Comparison of ENCODE assay signal across 16 mouse cellular contexts in genomic region chr8:95054438-95054837, GRCm38 (mm10). TPM values are rescaled to one million over a fixed set of nuclear protein-coding genes. Genes with fewer than 3 reads are reported as not detected.
DNase-seq lines count a peak whose midpoint lies in the region; ATAC-seq lines count a peak whose summit lies in the region.
"Had no signal": no experiment of that assay in that cellular context is flagged by ENCODE, and none has a peak within 500 bp of the region (broad histone marks: within the 10 kb centered on the region; RNA-seq: fewer than 3 reads in every experiment).

No protein-coding gene starts in this region.

- no peaks in the 10 kb centered on the region for H3K27me3 ChIP-seq in hindbrain, embryonic 13.5 days
- no peaks in the 10 kb centered on the region for H3K27me3 ChIP-seq in hindbrain, embryonic 14.5 days (ENCODE audit: control insufficient read depth, insufficient read depth, low read length)
- H3K27me3 ChIP-seq in neural tube, embryonic 13.5 days: no peaks in the 10 kb centered on the region
- H3K27me3 ChIP-seq in neural tube, embryonic 15.5 days (replicated peaks): no peaks in the 10 kb centered on the region
- H3K27me3 ChIP-seq in liver, embryonic 13.5 days: no peaks in the 10 kb centered on the region
- H3K27me3 ChIP-seq: heart, embryonic 15.5 days; megakaryocyte, embryonic 14.5 days had no signal

- ATAC-seq in hindbrain, embryonic 13.5 days (ENCODE audit: low FRiP score): peak; percentile 34; the same call in 1 of the 2 replicates
- no peak for ATAC-seq in hindbrain, embryonic 14.5 days (ENCODE audit: low FRiP score)
- 0 out of 2 replicates have a peak, but pooled peaks have one; percentile 30 for ATAC-seq in neural tube, embryonic 13.5 days (ENCODE audit: low read depth)
- no peak; the same call in 1 of the 2 replicates for ATAC-seq in neural tube, embryonic 15.5 days (ENCODE audit: low FRiP score)
- peak; percentile 57 for ATAC-seq in liver, embryonic 13.5 days (ENCODE audit: low read depth)
- ATAC-seq: inflammation-experienced regulatory T-cells, adult 6 months had no signal

- H3K4me2 ChIP-seq in hindbrain, embryonic 13.5 days: no peak overlapping the region
- no peak overlapping the region for H3K4me2 ChIP-seq in hindbrain, embryonic 14.5 days (replicated peaks)
- H3K4me2 ChIP-seq in neural tube, embryonic 13.5 days: no peak overlapping the region
- H3K4me2 ChIP-seq in neural tube, embryonic 15.5 days: no peak overlapping the region
- no peak overlapping the region for H3K4me2 ChIP-seq in liver, embryonic 13.5 days
- H3K4me2 ChIP-seq: heart, embryonic 15.5 days had no signal

- H3K36me3 ChIP-seq in hindbrain, embryonic 13.5 days: no peaks in the 10 kb centered on the region
- H3K36me3 ChIP-seq in hindbrain, embryonic 14.5 days (replicated peaks; ENCODE audit: control insufficient read depth, insufficient read depth): no peaks in the 10 kb centered on the region
- no peaks in the 10 kb centered on the region for H3K36me3 ChIP-seq in neural tube, embryonic 13.5 days
- no peaks in the 10 kb centered on the region for H3K36me3 ChIP-seq in neural tube, embryonic 15.5 days
- no peaks in the 10 kb centered on the region for H3K36me3 ChIP-seq in liver, embryonic 13.5 days
- H3K36me3 ChIP-seq: embryonic facial prominence, embryonic 10.5 days; heart, embryonic 15.5 days had no signal

- no peak overlapping the region for H3K4me3 ChIP-seq in hindbrain, embryonic 13.5 days
- H3K4me3 ChIP-seq in hindbrain, embryonic 14.5 days (replicated peaks; ENCODE audit: low read length): no peak overlapping the region
- no peak overlapping the region for H3K4me3 ChIP-seq in neural tube, embryonic 13.5 days
- no peak overlapping the region for H3K4me3 ChIP-seq in neural tube, embryonic 15.5 days (replicated peaks)
- no peak overlapping the region for H3K4me3 ChIP-seq in liver, embryonic 13.5 days (replicated peaks)
- H3K4me3 ChIP-seq: embryonic facial prominence, embryonic 10.5 days; gastrocnemius, adult 2 months; heart, embryonic 15.5 days; megakaryocyte, embryonic 14.5 days had no signal

- DNase-seq in hindbrain, embryonic 14.5 days (ENCODE audit: low spot score): no peak
- peak; percentile 37 for DNase-seq in ZHBTc4 (ENCODE audit: low read depth, low spot score)
- peak; percentile 34 for DNase-seq in liver, embryonic 13.5 days
- no peak for DNase-seq in layer of hippocampus, adult 9-11 months
- DNase-seq: cerebellum, adult 8-10 months; gastrocnemius, adult 2 months; thymus, adult 18-20 months; thymus, postnatal 4 days had no signal

- H3K27ac ChIP-seq in hindbrain, embryonic 13.5 days: no peak overlapping the region
- H3K27ac ChIP-seq in hindbrain, embryonic 14.5 days: no peak overlapping the region
- H3K27ac ChIP-seq in neural tube, embryonic 13.5 days (replicated peaks): no peak overlapping the region
- H3K27ac ChIP-seq in neural tube, embryonic 15.5 days (replicated peaks): no peak overlapping the region
- no peak overlapping the region; the same call in 1 of the 2 replicates for H3K27ac ChIP-seq in liver, embryonic 13.5 days
- H3K27ac ChIP-seq: embryonic facial prominence, embryonic 10.5 days; gastrocnemius, adult 2 months; heart, embryonic 15.5 days had no signal

- no peaks in the 10 kb centered on the region for H3K9me3 ChIP-seq in hindbrain, embryonic 13.5 days
- H3K9me3 ChIP-seq in hindbrain, embryonic 14.5 days (ENCODE audit: control insufficient read depth, low read length): no peaks in the 10 kb centered on the region
- no peaks in the 10 kb centered on the region for H3K9me3 ChIP-seq in neural tube, embryonic 13.5 days
- H3K9me3 ChIP-seq in neural tube, embryonic 15.5 days (replicated peaks): no peaks in the 10 kb centered on the region
- no peaks in the 10 kb centered on the region for H3K9me3 ChIP-seq in liver, embryonic 13.5 days (replicated peaks)
- H3K9me3 ChIP-seq: embryonic facial prominence, embryonic 10.5 days; heart, embryonic 15.5 days; megakaryocyte, embryonic 14.5 days had no signal

- 0 out of 2 replicates have a peak, but pooled peaks cover 2% of the 10 kb centered on the region for H3K4me1 ChIP-seq in hindbrain, embryonic 13.5 days (replicated peaks)
- H3K4me1 ChIP-seq in hindbrain, embryonic 14.5 days (replicated peaks; ENCODE audit: control insufficient read depth, insufficient read depth, low read length): no peaks in the 10 kb centered on the region
- H3K4me1 ChIP-seq in neural tube, embryonic 13.5 days (replicated peaks): no peaks in the 10 kb centered on the region
- H3K4me1 ChIP-seq in neural tube, embryonic 15.5 days: peaks cover 4% of the 10 kb centered on the region; the same call in 1 of the 2 replicates
- H3K4me1 ChIP-seq in liver, embryonic 13.5 days (replicated peaks): peaks cover 48% of the 10 kb centered on the region

- H3K9ac ChIP-seq in hindbrain, embryonic 13.5 days: no peak overlapping the region
- H3K9ac ChIP-seq in hindbrain, embryonic 14.5 days: no peak overlapping the region
- H3K9ac ChIP-seq in neural tube, embryonic 13.5 days: no peak overlapping the region
- no peak overlapping the region for H3K9ac ChIP-seq in neural tube, embryonic 15.5 days (replicated peaks)
- no peak overlapping the region for H3K9ac ChIP-seq in liver, embryonic 13.5 days
- H3K9ac ChIP-seq: heart, embryonic 15.5 days had no signal

- 60% methylated on average over 6 of the region's 6 CpGs for WGBS in hindbrain, embryonic 13.5 days
- 62% methylated on average over 6 of the region's 6 CpGs for WGBS in hindbrain, embryonic 14.5 days
- 58% methylated on average over 6 of the region's 6 CpGs for WGBS in neural tube, embryonic 13.5 days
- 64% methylated on average over 6 of the region's 6 CpGs for WGBS in neural tube, embryonic 15.5 days
- WGBS in liver, embryonic 13.5 days (ENCODE audit: insufficient replicate concordance): 38% methylated on average over 6 of the region's 6 CpGs

RNA-seq across cellular contexts. Expression of gene Drc7, which starts 0.5 kb away (rescaled TPM):
- 1.7 and 2.3 TPM in 2 replicates for polyA plus RNA-seq in hindbrain, embryonic 13.5 days (2015; fragmentation: Nextera tagmentation; extraction: Ambion mirVana)
- 1.8 and 2.3 TPM in 2 replicates for polyA plus RNA-seq in hindbrain, embryonic 14.5 days (2014; fragmentation: Nextera tagmentation; extraction: Ambion mirVana)
- 0.18 and 0.26 TPM in 2 replicates for polyA plus RNA-seq in neural tube, embryonic 13.5 days (2015; fragmentation: Nextera tagmentation; extraction: Ambion mirVana)
- polyA plus RNA-seq in neural tube, embryonic 15.5 days (2015; fragmentation: Nextera tagmentation; extraction: Ambion mirVana): 1.2 and 1.8 TPM in 2 replicates
- 0.19 and 0.21 TPM in 2 replicates for polyA plus RNA-seq in liver, embryonic 13.5 days (2015; fragmentation: Nextera tagmentation; extraction: Ambion mirVana)
- polyA plus RNA-seq: inflammation-experienced regulatory T-cells, adult 6 months; neural tube, embryonic 11.5 days had no signal

RNA-seq across cellular contexts. Expression of gene Katnb1, which starts 26.5 kb away (rescaled TPM):
- polyA plus RNA-seq in hindbrain, embryonic 13.5 days (2015; fragmentation: Nextera tagmentation; extraction: Ambion mirVana): 38.4 and 38.8 TPM in 2 replicates
- polyA plus RNA-seq in hindbrain, embryonic 14.5 days (2014; fragmentation: Nextera tagmentation; extraction: Ambion mirVana): 36.6 and 39.2 TPM in 2 replicates
- 37.9 and 41.4 TPM in 2 replicates for polyA plus RNA-seq in neural tube, embryonic 13.5 days (2015; fragmentation: Nextera tagmentation; extraction: Ambion mirVana)
- polyA plus RNA-seq in neural tube, embryonic 15.5 days (2015; fragmentation: Nextera tagmentation; extraction: Ambion mirVana): 41.5 and 43.3 TPM in 2 replicates
- 14.8 and 15.4 TPM in 2 replicates for polyA plus RNA-seq in liver, embryonic 13.5 days (2015; fragmentation: Nextera tagmentation; extraction: Ambion mirVana)

RNA-seq across cellular contexts. Expression of gene Adgrg3, which starts 36.9 kb away (rescaled TPM):
- 1.3 and 1.6 TPM in 2 replicates for polyA plus RNA-seq in hindbrain, embryonic 13.5 days (2015; fragmentation: Nextera tagmentation; extraction: Ambion mirVana)
- polyA plus RNA-seq in hindbrain, embryonic 14.5 days (2014; fragmentation: Nextera tagmentation; extraction: Ambion mirVana): 1.1 and 1.2 TPM in 2 replicates
- polyA plus RNA-seq in neural tube, embryonic 13.5 days (2015; fragmentation: Nextera tagmentation; extraction: Ambion mirVana): 1.4 and 1.5 TPM in 2 replicates
- polyA plus RNA-seq in neural tube, embryonic 15.5 days (2015; fragmentation: Nextera tagmentation; extraction: Ambion mirVana): 0.95 and 4.7 TPM in 2 replicates
- 5.5 and 6.0 TPM in 2 replicates for polyA plus RNA-seq in liver, embryonic 13.5 days (2015; fragmentation: Nextera tagmentation; extraction: Ambion mirVana)

Comparison
In these comparisons a context has a peak if more than half of its experiments do, and no peak if none do; other contexts are left out.
1. ATAC-seq: peak in hindbrain, embryonic 13.5 days (single experiment), neural tube, embryonic 13.5 days (single experiment) and liver, embryonic 13.5 days (single experiment); none in hindbrain, embryonic 14.5 days (single experiment) and neural tube, embryonic 15.5 days (single experiment).
2. DNase-seq: peak in ZHBTc4 (single experiment) and liver, embryonic 13.5 days (single experiment); none in hindbrain, embryonic 14.5 days (single experiment) and layer of hippocampus, adult 9-11 months (single experiment).